Comparison of ENCODE assay signal across 16 mouse cellular contexts in genomic region chr4:130811385-130811784, GRCm38 (mm10). TPM values are rescaled to one million over a fixed set of nuclear protein-coding genes. Genes with fewer than 3 reads are reported as not detected.
A peak's percentile ranks its signal among the peaks of the same experiment; 100 is the strongest.
DNase-seq lines count a peak whose midpoint lies in the region; ATAC-seq and TF ChIP-seq lines count a peak whose summit lies in the region.
"Had no signal": no experiment of that assay in that cellular context is flagged by ENCODE, and none has a peak within 500 bp of the region (broad histone marks: within the 10 kb centered on the region; RNA-seq: fewer than 3 reads in every experiment).

No protein-coding gene starts in this region.

- no peak for TF ChIP-seq CTCF in hindbrain, postnatal 0 days (IDR thresholded peaks at IDR 0.05; ENCODE audit: low read depth)

- no peak for DNase-seq in frontal cortex, postnatal 25 days (ENCODE audit: low spot score in 2 of 2)
- peak; percentile 32 for DNase-seq in right cerebral cortex, adult 18-20 months
- DNase-seq in right cerebral cortex, postnatal 25 days = no peak
- peak; percentile 37 for DNase-seq in hindbrain, postnatal 0 days (ENCODE audit: low spot score)
- DNase-seq in retina, postnatal 1 day = peak; percentile 80
- no peak for DNase-seq in thymus, postnatal 25 days
- DNase-seq: adrenal gland, adult 8-10 months; heart, postnatal 4 days; kidney, adult 11 months; kidney, postnatal 25 days; lung, postnatal 10 days had no signal

- peak overlapping the region; percentile 25 for H3K4me2 ChIP-seq in hindbrain, postnatal 0 days (ENCODE audit: low read depth, low read length)
- H3K4me2 ChIP-seq: embryonic facial prominence, embryonic 15.5 days; heart, embryonic 13.5 days had no signal

- H3K4me3 ChIP-seq in hindbrain, postnatal 0 days (ENCODE audit: low read length) = no peak overlapping the region
- H3K4me3 ChIP-seq: embryonic facial prominence, embryonic 15.5 days; heart, embryonic 13.5 days; limb, embryonic 10.5 days had no signal

- H3K36me3 ChIP-seq in hindbrain, postnatal 0 days (ENCODE audit: insufficient read depth, low read length) = no peaks in the 10 kb centered on the region
- H3K36me3 ChIP-seq: embryonic facial prominence, embryonic 15.5 days; heart, embryonic 13.5 days had no signal

- no peaks in the 10 kb centered on the region for H3K9me3 ChIP-seq in hindbrain, postnatal 0 days (ENCODE audit: low read length)
- H3K9me3 ChIP-seq: embryonic facial prominence, embryonic 15.5 days; heart, embryonic 13.5 days; limb, embryonic 10.5 days had no signal

- ATAC-seq in frontal cortex, adult (ENCODE audit: low TSS enrichment) = 0 out of 2 replicates have a peak, but pooled peaks have one; percentile 3
- ATAC-seq in hindbrain, postnatal 0 days = no peak

- peak overlapping the region; percentile 67 for H3K27ac ChIP-seq in hindbrain, postnatal 0 days
- H3K27ac ChIP-seq: embryonic facial prominence, embryonic 15.5 days; heart, embryonic 13.5 days; limb, embryonic 10.5 days; liver, embryonic 14.5 days had no signal

- peaks cover 59% of the 10 kb centered on the region for H3K4me1 ChIP-seq in hindbrain, postnatal 0 days (ENCODE audit: insufficient read depth, low read length)

- WGBS in hindbrain, postnatal 0 days = 33% methylated on average over 7 of the region's 7 CpGs

- no peaks in the 10 kb centered on the region for H3K27me3 ChIP-seq in hindbrain, postnatal 0 days (ENCODE audit: insufficient read depth, low read length)
- H3K27me3 ChIP-seq: embryonic facial prominence, embryonic 15.5 days; heart, embryonic 13.5 days had no signal

- peak overlapping the region; percentile 9; the same call in 1 of the 2 replicates for H3K9ac ChIP-seq in hindbrain, postnatal 0 days (replicated peaks; ENCODE audit: low read length)
- H3K9ac ChIP-seq: embryonic facial prominence, embryonic 15.5 days; heart, embryonic 13.5 days; liver, embryonic 14.5 days had no signal

RNA-seq across cellular contexts. Expression of gene Sdc3, which starts 19.0 kb away (rescaled TPM):
- 587 and 649 TPM in 2 replicates for total RNA-seq in hindbrain, postnatal 0 days (2014; rRNA removed)
- 150 and 180 TPM in 2 replicates for polyA plus RNA-seq in hindbrain, postnatal 0 days (2015; fragmentation: Nextera tagmentation; extraction: Ambion mirVana)

Comparison
In these comparisons a context has a peak if more than half of its experiments do, and no peak if none do; other contexts are left out.
1. DNase-seq: peak in right cerebral cortex, adult 18-20 months (single experiment), hindbrain, postnatal 0 days (single experiment) and retina, postnatal 1 day (single experiment); none in frontal cortex, postnatal 25 days (0 of 2), right cerebral cortex, postnatal 25 days (single experiment) and thymus, postnatal 25 days (single experiment).